Mouse (Mus musculus): Measurements from ENCODE around the gene Entr1. TPM values are rescaled to one million over a fixed set of nuclear protein-coding genes. Genes with fewer than 3 reads are reported as not detected.

The Entr1 gene
- total RNA-seq, 1 experiment, result 87.8 TPM

DNA sequence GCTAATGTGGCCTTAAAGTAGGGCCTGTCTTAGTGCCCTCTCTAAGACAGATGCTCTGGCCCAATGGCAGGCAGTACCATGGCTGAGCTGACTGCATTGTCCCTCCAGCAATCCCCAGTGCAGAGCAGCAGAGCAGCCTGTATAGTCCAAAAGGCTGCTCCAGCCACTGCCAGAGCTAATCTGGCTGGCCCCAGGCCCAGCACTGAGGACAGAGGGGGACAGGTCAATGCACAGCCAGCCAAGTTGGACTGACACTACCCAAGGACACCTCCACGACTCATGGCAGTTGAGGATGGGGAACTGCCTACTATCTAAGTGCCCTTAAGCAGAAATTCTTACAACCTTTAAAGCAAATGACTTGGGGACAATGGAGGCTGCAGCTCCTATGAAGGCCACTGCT lies 20.5 kb downstream of the Entr1 start:
- H3K9me3 ChIP-seq (ENCODE audit: control insufficient read depth, insufficient read depth, low read depth, low read length), result no peaks in the 10 kb centered on the region
- no peak for TF ChIP-seq HCFC1 (IDR thresholded peaks at IDR 0.05; ENCODE audit: borderline replicate concordance, insufficient read depth, low read length)
- TF ChIP-seq ZNF384 (IDR thresholded peaks at IDR 0.05; ENCODE audit: low read depth, low read length), result no peak
- TF ChIP-seq ZC3H11A (IDR thresholded peaks at IDR 0.05; ENCODE audit: borderline replicate concordance, low read depth, low read length), result no peak
- no peak for TF ChIP-seq CHD2 (IDR thresholded peaks at IDR 0.05; ENCODE audit: low read depth, low read length)
- no peak for TF ChIP-seq MAFK (IDR thresholded peaks at IDR 0.05; ENCODE audit: insufficient read depth, low read depth, low read length)
- no peak overlapping the region for H3K27ac ChIP-seq (ENCODE audit: insufficient read depth, low read depth, low read length, poor library complexity, severe bottlenecking)
- no peak overlapping the region for H3K4me3 ChIP-seq (ENCODE audit: insufficient read depth in 1 of 2, low read depth in 1 of 2, low read length in 2 of 2, poor library complexity in 1 of 2, severe bottlenecking in 1 of 2)
- H3K36me3 ChIP-seq (ENCODE audit: control insufficient read depth, insufficient read depth, low read length, poor library complexity, severe bottlenecking), result peaks cover 91% of the 10 kb centered on the region
- no peak overlapping the region for H3K9ac ChIP-seq (ENCODE audit: insufficient read depth, low read depth, low read length, poor library complexity, severe bottlenecking)
- H3K4me1 ChIP-seq (ENCODE audit: control insufficient read depth in 2 of 2, insufficient read depth in 2 of 2, low read length in 2 of 2, poor library complexity in 1 of 2), result no peaks in the 10 kb centered on the region
- in situ Hi-C loops (cut with MboI; ENCODE audit: low sequenced_read_pairs in 2 of 2, unreplicated experiment in 2 of 2), result no loop called here
- DNase-seq (ENCODE audit: low read depth, low spot score), result no peak

DNA sequence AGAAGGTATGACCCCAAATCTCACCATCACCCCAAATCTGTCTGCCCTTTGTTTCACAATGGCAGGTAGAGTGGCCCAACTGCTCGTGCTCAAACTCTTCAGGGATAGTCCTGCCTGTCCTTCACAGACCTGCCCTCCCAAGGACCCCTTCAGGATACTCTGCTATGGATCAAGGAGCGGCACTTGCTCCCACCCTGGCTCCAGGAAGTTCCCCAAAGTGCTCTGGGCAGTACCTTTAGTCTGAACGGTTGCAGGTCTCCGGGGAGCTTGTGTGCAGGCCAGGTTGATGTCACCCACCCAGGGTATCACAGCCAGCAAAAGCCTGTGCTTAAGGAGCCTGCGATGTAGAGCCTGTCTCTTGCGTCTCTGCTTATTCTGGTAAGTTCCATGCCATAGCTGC lies 21.2 kb downstream of the Entr1 start:
- in situ Hi-C loops (cut with MboI; ENCODE audit: low sequenced_read_pairs in 2 of 2, unreplicated experiment in 2 of 2), result no loop called here
- Histone ChIP-seq H3K9me3 (ENCODE audit: control insufficient read depth, insufficient read depth, low read depth, low read length) (no peaks in the 10 kb centered on the region), H3K4me3 (ENCODE audit: insufficient read depth in 1 of 2, low read depth in 1 of 2, low read length in 2 of 2, poor library complexity in 1 of 2, severe bottlenecking in 1 of 2) (no peak overlapping the region), H3K36me3 (ENCODE audit: control insufficient read depth, insufficient read depth, low read length, poor library complexity, severe bottlenecking) (peaks cover 87% of the 10 kb centered on the region), H3K27ac (ENCODE audit: insufficient read depth, low read depth, low read length, poor library complexity, severe bottlenecking) (no peak overlapping the region), H3K9ac (ENCODE audit: insufficient read depth, low read depth, low read length, poor library complexity, severe bottlenecking) (no peak overlapping the region), H3K4me1 (ENCODE audit: control insufficient read depth in 2 of 2, insufficient read depth in 2 of 2, low read length in 2 of 2, poor library complexity in 1 of 2) (no peaks in the 10 kb centered on the region)
- TF ChIP-seq HCFC1 (IDR thresholded peaks at IDR 0.05; ENCODE audit: borderline replicate concordance, insufficient read depth, low read length) (no peak), CHD2 (IDR thresholded peaks at IDR 0.05; ENCODE audit: low read depth, low read length) (no peak), ZNF384 (IDR thresholded peaks at IDR 0.05; ENCODE audit: low read depth, low read length) (no peak), ZC3H11A (IDR thresholded peaks at IDR 0.05; ENCODE audit: borderline replicate concordance, low read depth, low read length) (no peak), MAFK (IDR thresholded peaks at IDR 0.05; ENCODE audit: insufficient read depth, low read depth, low read length) (no peak)
- DNase-seq (ENCODE audit: low read depth, low spot score), result no peak

DNA sequence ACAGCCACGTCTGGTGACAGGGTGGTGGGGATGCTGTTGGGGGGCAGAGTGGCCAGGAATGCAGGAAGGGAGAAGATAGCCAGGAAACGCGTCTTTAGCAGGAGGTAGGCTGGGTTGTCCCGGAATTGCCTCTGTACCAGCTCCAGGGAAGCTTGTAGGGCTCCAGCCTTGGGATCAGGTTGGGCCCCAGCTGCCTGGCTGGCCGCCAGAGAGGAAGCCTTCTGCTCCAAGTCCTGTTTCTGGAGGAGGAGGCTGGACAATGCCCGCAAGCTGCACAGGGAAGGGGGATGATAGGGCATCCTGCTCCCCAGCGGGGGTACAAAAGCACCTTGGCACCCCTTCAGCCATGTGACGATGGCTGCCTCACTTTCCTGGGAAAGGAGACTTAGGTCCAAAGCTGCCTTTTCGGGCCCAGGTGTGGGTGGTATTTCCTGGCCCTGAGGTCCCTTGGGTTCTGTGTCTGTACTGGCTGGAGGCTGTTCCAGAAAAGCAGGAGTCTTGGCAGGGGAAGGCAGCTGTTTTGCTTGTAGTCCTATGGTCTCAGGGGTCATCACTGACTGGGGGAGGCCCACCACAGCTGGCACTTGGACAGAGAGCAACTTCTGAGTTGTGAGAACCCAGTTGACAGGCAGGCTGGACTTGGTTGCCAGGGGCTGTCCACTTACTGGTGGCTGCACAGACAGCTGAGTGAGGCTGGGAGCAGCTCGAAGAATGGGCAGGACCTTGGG lies 24.2 kb downstream of the Entr1 start:
- DNase-seq (ENCODE audit: low read depth, low spot score), result no peak
- Histone ChIP-seq H3K4me1 (ENCODE audit: control insufficient read depth in 2 of 2, insufficient read depth in 2 of 2, low read length in 2 of 2, poor library complexity in 1 of 2) (no peaks in the 10 kb centered on the region), H3K27ac (ENCODE audit: insufficient read depth, low read depth, low read length, poor library complexity, severe bottlenecking) (no peak overlapping the region), H3K9ac (ENCODE audit: insufficient read depth, low read depth, low read length, poor library complexity, severe bottlenecking) (no peak overlapping the region), H3K9me3 (ENCODE audit: control insufficient read depth, insufficient read depth, low read depth, low read length) (no peaks in the 10 kb centered on the region), H3K36me3 (ENCODE audit: control insufficient read depth, insufficient read depth, low read length, poor library complexity, severe bottlenecking) (peaks cover 64% of the 10 kb centered on the region), H3K4me3 (ENCODE audit: insufficient read depth in 1 of 2, low read depth in 1 of 2, low read length in 2 of 2, poor library complexity in 1 of 2, severe bottlenecking in 1 of 2) (no peak overlapping the region)
- in situ Hi-C loops (cut with MboI; ENCODE audit: low sequenced_read_pairs in 2 of 2, unreplicated experiment in 2 of 2), result no loop called here
- TF ChIP-seq CHD2 (IDR thresholded peaks at IDR 0.05; ENCODE audit: low read depth, low read length) (no peak), ZC3H11A (IDR thresholded peaks at IDR 0.05; ENCODE audit: borderline replicate concordance, low read depth, low read length) (no peak), ZNF384 (IDR thresholded peaks at IDR 0.05; ENCODE audit: low read depth, low read length) (no peak)

DNA sequence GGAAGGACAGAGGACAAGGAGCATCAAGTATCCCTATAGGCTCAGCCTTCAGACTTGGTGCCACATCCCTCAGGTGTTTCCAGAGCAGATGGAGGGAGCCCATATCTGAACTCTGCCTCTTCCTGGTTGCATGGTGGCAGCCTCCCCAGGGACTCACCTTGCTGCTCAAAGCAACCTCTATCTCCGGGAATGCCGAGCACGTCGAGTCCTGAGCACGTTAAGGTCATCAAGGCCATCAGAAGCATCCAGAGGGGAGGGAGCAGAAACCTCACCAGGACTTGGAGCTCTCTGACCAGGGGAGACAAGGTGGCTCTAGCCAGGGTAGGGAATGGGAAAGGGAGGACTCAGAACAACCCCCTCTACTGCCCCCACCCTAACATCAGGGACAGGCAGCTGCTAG lies 25.6 kb downstream of the Entr1 start:
- Histone ChIP-seq H3K27ac (ENCODE audit: insufficient read depth, low read depth, low read length, poor library complexity, severe bottlenecking) (no peak overlapping the region), H3K36me3 (ENCODE audit: control insufficient read depth, insufficient read depth, low read length, poor library complexity, severe bottlenecking) (peaks cover 50% of the 10 kb centered on the region), H3K4me3 (ENCODE audit: insufficient read depth in 1 of 2, low read depth in 1 of 2, low read length in 2 of 2, poor library complexity in 1 of 2, severe bottlenecking in 1 of 2) (no peak overlapping the region), H3K9ac (ENCODE audit: insufficient read depth, low read depth, low read length, poor library complexity, severe bottlenecking) (no peak overlapping the region), H3K4me1 (ENCODE audit: control insufficient read depth in 2 of 2, insufficient read depth in 2 of 2, low read length in 2 of 2, poor library complexity in 1 of 2) (no peaks in the 10 kb centered on the region), H3K9me3 (ENCODE audit: control insufficient read depth, insufficient read depth, low read depth, low read length) (no peaks in the 10 kb centered on the region)
- TF ChIP-seq CHD2 (IDR thresholded peaks at IDR 0.05; ENCODE audit: low read depth, low read length), result no peak
- no peak for TF ChIP-seq MAFK (IDR thresholded peaks at IDR 0.05; ENCODE audit: insufficient read depth, low read depth, low read length)
- TF ChIP-seq ZNF384 (IDR thresholded peaks at IDR 0.05; ENCODE audit: low read depth, low read length), result no peak
- TF ChIP-seq HCFC1 (IDR thresholded peaks at IDR 0.05; ENCODE audit: borderline replicate concordance, insufficient read depth, low read length), result no peak
- no peak for TF ChIP-seq ZC3H11A (IDR thresholded peaks at IDR 0.05; ENCODE audit: borderline replicate concordance, low read depth, low read length)
- no peak for DNase-seq (ENCODE audit: low read depth, low spot score)
- in situ Hi-C loops (cut with MboI; ENCODE audit: low sequenced_read_pairs in 2 of 2, unreplicated experiment in 2 of 2), result no loop called here

DNA sequence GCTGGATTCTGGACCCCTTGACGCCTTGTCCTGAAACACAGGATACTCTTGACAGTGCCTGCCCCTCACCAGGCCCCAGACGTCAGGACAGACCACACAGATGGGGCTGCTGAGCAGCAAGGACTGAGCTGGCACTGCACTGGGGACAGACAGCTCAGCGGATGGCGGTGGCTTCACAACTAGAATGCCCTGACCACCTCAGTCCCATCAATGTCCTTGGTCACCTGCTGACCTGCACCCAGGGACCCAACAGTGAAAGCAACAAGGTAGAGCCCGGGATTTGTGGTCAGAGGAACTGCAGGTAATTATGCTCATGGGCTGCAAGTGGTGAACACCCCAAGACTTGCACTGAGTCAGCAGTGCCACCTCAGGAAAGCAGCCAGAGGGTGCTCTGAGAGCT lies 26.1 kb downstream of the Entr1 start:
- peaks cover 45% of the 10 kb centered on the region for H3K36me3 ChIP-seq (ENCODE audit: control insufficient read depth, insufficient read depth, low read length, poor library complexity, severe bottlenecking)

More for the DNA sequence above, 26.1 kb downstream of the Entr1 start:
- H3K9ac ChIP-seq (ENCODE audit: insufficient read depth, low read depth, low read length, poor library complexity, severe bottlenecking), result no peak overlapping the region
- TF ChIP-seq HCFC1 (IDR thresholded peaks at IDR 0.05; ENCODE audit: borderline replicate concordance, insufficient read depth, low read length), result no peak
- no peak for TF ChIP-seq MAFK (IDR thresholded peaks at IDR 0.05; ENCODE audit: insufficient read depth, low read depth, low read length)
- TF ChIP-seq ZNF384 (IDR thresholded peaks at IDR 0.05; ENCODE audit: low read depth, low read length), result no peak
- no peak for TF ChIP-seq ZC3H11A (IDR thresholded peaks at IDR 0.05; ENCODE audit: borderline replicate concordance, low read depth, low read length)
- TF ChIP-seq CHD2 (IDR thresholded peaks at IDR 0.05; ENCODE audit: low read depth, low read length), result no peak
- H3K9me3 ChIP-seq (ENCODE audit: control insufficient read depth, insufficient read depth, low read depth, low read length), result no peaks in the 10 kb centered on the region
- no peak overlapping the region for H3K4me3 ChIP-seq (ENCODE audit: insufficient read depth in 1 of 2, low read depth in 1 of 2, low read length in 2 of 2, poor library complexity in 1 of 2, severe bottlenecking in 1 of 2)
- no peaks in the 10 kb centered on the region for H3K4me1 ChIP-seq (ENCODE audit: control insufficient read depth in 2 of 2, insufficient read depth in 2 of 2, low read length in 2 of 2, poor library complexity in 1 of 2)
- DNase-seq (ENCODE audit: low read depth, low spot score), result no peak
- in situ Hi-C loops (cut with MboI; ENCODE audit: low sequenced_read_pairs in 2 of 2, unreplicated experiment in 2 of 2), result no loop called here
- no peak overlapping the region for H3K27ac ChIP-seq (ENCODE audit: insufficient read depth, low read depth, low read length, poor library complexity, severe bottlenecking)

Data from ES-E14 (cell line).